Mouse (Mus musculus) liver, embryonic 14.5 days (tissue): ENCODE measurements around the gene Serpina3f. TPM values are rescaled to one million over a fixed set of nuclear protein-coding genes. Genes with fewer than 3 reads are reported as not detected.

Experiments
- ATAC-seq: fragments of 200-750 bp; cut with Nextera tagmentation; 2 replicates; pipeline ENCODE4 v1.8.0; 2017; ENCODE audit warnings: moderate number of reproducible peaks, mild to moderate bottlenecking, moderate library complexity; ENCODE audit not compliant: insufficient read depth
- DNase-seq, 3 experiments: peaks; one replicate each; pipeline ENCODE4 v3.0.0-alpha.2; 2012 to 2013; ENCODE audit warnings: low read depth in 3 of 3, low spot score in 3 of 3
- H3K27ac ChIP-seq: fragments of 300-500 bp; sonication (generic); 2 replicates; pipeline ENCODE4 v1.5.1; 2014; ENCODE audit warnings: moderate library complexity, mild to moderate bottlenecking, control low read depth, inconsistent platforms
- H3K27me3 ChIP-seq: fragments of 300-500 bp; sonication (generic); 2 replicates; pipeline ENCODE4 v1.6.1; 2014; ENCODE audit warnings: mild to moderate bottlenecking, low read length, moderate library complexity; ENCODE audit not compliant: control insufficient read depth, insufficient read depth
- H3K36me3 ChIP-seq: fragments of 300-500 bp; sonication (generic); replicated peaks from 2 replicates; pipeline ENCODE4 v1.6.1; 2014; ENCODE audit warnings: low read depth; ENCODE audit not compliant: control insufficient read depth, insufficient read depth
- H3K4me1 ChIP-seq, 2 experiments: fragments of 200-500 bp in 1 of 2; fragments of 300-500 bp in 1 of 2; sonication (generic) in 1 of 2; replicated peaks; 2 replicates each; pipeline ENCODE4 v1.6.1; 2012 to 2014; ENCODE audit warnings: antibody characterized with exemption in 1 of 2, inconsistent platforms in 1 of 2, low read length in 1 of 2; ENCODE audit not compliant: control insufficient read depth in 2 of 2, insufficient read depth in 2 of 2
- H3K4me2 ChIP-seq: fragments of 300-500 bp; sonication (generic); 2 replicates; pipeline ENCODE4 v1.6.1; 2014; ENCODE audit warnings: low read depth, mild to moderate bottlenecking, control low read depth, moderate library complexity
- H3K4me3 ChIP-seq, 2 experiments: fragments of 200-500 bp in 1 of 2; fragments of 300-500 bp in 1 of 2; sonication (generic) in 1 of 2; 2 replicates each; pipeline ENCODE4 v1.5.1; 2012 to 2014; ENCODE audit warnings: low read depth in 2 of 2, low read length in 2 of 2, mild to moderate bottlenecking in 2 of 2, control low read depth in 1 of 2, inconsistent platforms in 1 of 2, moderate library complexity in 1 of 2; ENCODE audit not compliant: insufficient read depth in 1 of 2
- H3K9ac ChIP-seq: fragments of 300-500 bp; sonication (generic); replicated peaks from 2 replicates; pipeline ENCODE4 v1.6.1; 2014; ENCODE audit warnings: mild to moderate bottlenecking, control low read depth, moderate library complexity
- H3K9me3 ChIP-seq: fragments of 300-500 bp; sonication (generic); 2 replicates; pipeline ENCODE4 v1.6.1; 2016; ENCODE audit warnings: low read length, mixed read lengths; ENCODE audit not compliant: control insufficient read depth
- CTCF ChIP-seq: IDR thresholded peaks from 2 replicates; pipeline ENCODE4 v1.5.1; 2016; ENCODE audit warnings: antibody characterized with exemption, low read depth, control low read depth
- EP300 ChIP-seq: IDR thresholded peaks from 2 replicates; pipeline ENCODE4 v1.6.1; 2016; ENCODE audit warnings: antibody characterized with exemption, low read depth
- WGBS: fragments of 180-500 bp; shearing (Covaris S2); extraction: QIAGEN DNeasy Blood & Tissue Kit; methylation state at CpG from one replicate; pipeline ENCODE4 v1.1.7; 2014; ENCODE audit not compliant: insufficient replicate concordance; 5-methylcytosine and 5-hydroxymethylcytosine counted together
- polyA plus RNA-seq, 2 experiments: library from polyadenylated mRNA; depleted of rRNA in 1 of 2; stranded (reverse) in 1 of 2; unstranded in 1 of 2; fragments of >200 nt; fragmentation: Nextera tagmentation in 1 of 2; extraction: Ambion mirVana in 1 of 2; gene quantifications; 2 replicates each; pipeline versions ENCODE4 v1.2.1 to v1.2.3; 2012 to 2014

Serpina3f gene
- polyA plus RNA-seq, 2 experiments: 0.11 to 0.24 TPM

- H3K4me2 ChIP-seq: no peak overlapping the region
- H3K27ac ChIP-seq: no peak overlapping the region
- H3K27me3 ChIP-seq: no peaks in the 10 kb centered on the region
- H3K9me3 ChIP-seq: no peaks in the 10 kb centered on the region
- 55% methylated on average over 3 of the region's 3 CpGs for WGBS
- no peaks in the 10 kb centered on the region for H3K4me1 ChIP-seq
- no peaks in the 10 kb centered on the region for H3K36me3 ChIP-seq
- no peak overlapping the region for H3K4me3 ChIP-seq
- no peak overlapping the region for H3K9ac ChIP-seq
- DNase-seq: no peak
- no peak for TF ChIP-seq CTCF
- no peak for TF ChIP-seq EP300
- no peak for ATAC-seq
Observed at GRCm38 (mm10) chr12:104186041-104186581, 28.2 kb upstream of the Serpina3f start.

GRCm38 (mm10) chr12:104189246-104189645 is 25.1 kb upstream of the Serpina3f start:
- no peak overlapping the region for H3K27ac ChIP-seq
- no peak for DNase-seq
- no peak for ATAC-seq
- no peaks in the 10 kb centered on the region for H3K27me3 ChIP-seq
- 55% methylated on average over 2 of the region's 2 CpGs for WGBS
- no peaks in the 10 kb centered on the region for H3K36me3 ChIP-seq
- TF ChIP-seq EP300: no peak
- no peak for TF ChIP-seq CTCF
- H3K4me2 ChIP-seq: no peak overlapping the region
- no peaks in the 10 kb centered on the region for H3K4me1 ChIP-seq
- H3K9me3 ChIP-seq: no peaks in the 10 kb centered on the region
- H3K4me3 ChIP-seq: no peak overlapping the region
- H3K9ac ChIP-seq: no peak overlapping the region

- TF ChIP-seq CTCF (no peak), EP300 (no peak)
- no peak for DNase-seq
- ATAC-seq: no peak
- no peak overlapping the region for H3K4me3 ChIP-seq
- H3K36me3 ChIP-seq: no peaks in the 10 kb centered on the region
- no peaks in the 10 kb centered on the region for H3K27me3 ChIP-seq
- H3K4me2 ChIP-seq: no peak overlapping the region
- no peak overlapping the region for H3K27ac ChIP-seq
- H3K9me3 ChIP-seq: no peaks in the 10 kb centered on the region
- H3K9ac ChIP-seq: no peak overlapping the region
- no peaks in the 10 kb centered on the region for H3K4me1 ChIP-seq
Observed at GRCm38 (mm10) chr12:104190852-104191251, 23.5 kb upstream of the Serpina3f start.

GRCm38 (mm10) chr12:104209149-104209548 is 5.2 kb upstream of the Serpina3f start:
- Histone ChIP-seq H3K4me3 (no peak overlapping the region), H3K27ac (no peak overlapping the region), H3K4me2 (no peak overlapping the region), H3K9ac (no peak overlapping the region), H3K36me3 (no peaks in the 10 kb centered on the region), H3K9me3 (no peaks in the 10 kb centered on the region), H3K4me1 (no peaks in the 10 kb centered on the region), H3K27me3 (no peaks in the 10 kb centered on the region)
- WGBS: 55% methylated on average over 4 of the region's 4 CpGs
- ATAC-seq (no peak), DNase-seq (no peak)
- TF ChIP-seq EP300: no peak
- 0 out of 2 replicates have a peak, but pooled peaks have one; percentile 25 for TF ChIP-seq CTCF

GRCm38 (mm10) chr12:104209802-104210201 is 4.5 kb upstream of the Serpina3f start:
- no peak overlapping the region for H3K4me2 ChIP-seq
- 67% methylated on average over 2 of the region's 2 CpGs for WGBS
- H3K9me3 ChIP-seq: no peaks in the 10 kb centered on the region
- H3K9ac ChIP-seq: no peak overlapping the region
- H3K27ac ChIP-seq: no peak overlapping the region
- DNase-seq (no peak), ATAC-seq (no peak)
- no peaks in the 10 kb centered on the region for H3K36me3 ChIP-seq
- no peak overlapping the region for H3K4me3 ChIP-seq
- no peaks in the 10 kb centered on the region for H3K27me3 ChIP-seq
- no peak for TF ChIP-seq EP300
- no peak for TF ChIP-seq CTCF
- no peaks in the 10 kb centered on the region for H3K4me1 ChIP-seq
